Mouse (Mus musculus): ENCODE data around the gene Gm28051.

Gene Gm28051

DNA sequence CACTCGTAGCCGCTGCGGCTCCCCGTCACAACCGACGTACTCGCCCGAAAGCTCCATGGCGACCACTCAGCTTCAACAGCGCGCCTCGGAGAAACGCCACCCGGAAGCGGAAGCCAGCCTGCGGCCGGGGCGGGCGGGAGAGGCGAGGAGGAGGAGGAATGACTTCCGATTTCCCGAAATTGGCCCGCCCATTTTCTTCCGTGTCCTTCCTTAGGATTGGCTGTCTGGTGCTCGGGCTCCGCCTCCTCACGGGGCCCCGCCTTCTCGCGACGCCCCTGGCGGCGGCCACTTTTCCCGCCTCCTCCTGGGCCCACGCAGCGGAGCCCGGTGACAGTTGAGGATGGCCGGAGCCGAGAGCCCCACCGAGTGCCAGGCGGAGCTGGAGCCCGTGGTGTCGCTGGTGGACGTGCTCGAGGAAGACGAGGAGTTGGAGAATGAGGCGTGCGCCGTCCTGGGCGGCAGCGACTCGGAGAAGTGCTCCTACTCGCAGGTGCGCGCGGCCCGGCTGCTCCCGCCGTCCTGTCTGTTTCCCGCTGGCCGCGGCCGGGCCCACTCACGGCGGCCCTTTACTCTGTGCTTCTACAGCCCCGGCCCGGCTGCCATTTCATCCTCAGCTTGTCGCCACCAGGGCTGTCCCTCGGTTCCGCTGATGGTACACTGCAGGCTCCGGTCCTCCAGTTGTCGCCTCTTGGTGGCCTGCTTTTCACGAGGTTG lies at the start of gene Gm28051, which contains the start of the genes Gon7 and Ubr7:
Gene Gm28051, minus strand, starts transcription at position 77 of the 714 bp plus-strand sequence.
Gene Gon7, minus strand, starts transcription at position 115 of the 714 bp plus-strand sequence.
Gene Ubr7, plus strand, starts transcription at position 279 of the 714 bp plus-strand sequence.
- peak; percentile 96 for DNase-seq (ENCODE audit: extremely low read depth, insufficient read length, low spot score)

DNA sequence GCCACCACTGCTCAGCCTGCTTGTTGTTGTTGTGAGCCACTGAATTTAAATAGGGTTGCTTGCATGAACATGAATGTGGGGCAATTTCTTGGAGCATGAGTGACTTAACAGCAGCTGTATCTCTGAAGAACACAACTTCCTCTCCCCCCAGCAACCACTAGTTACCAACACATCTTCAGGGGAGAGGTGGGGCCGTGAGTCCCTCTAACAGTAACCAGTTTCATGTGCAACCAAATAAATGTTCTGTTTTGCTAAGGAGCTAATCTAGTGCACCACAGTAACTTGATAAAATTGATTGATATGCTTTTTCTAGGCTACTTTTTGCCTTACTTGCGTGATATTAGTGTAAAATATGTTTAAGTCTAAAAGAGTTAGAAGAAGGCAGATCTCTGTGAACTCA lies 42.0 kb upstream of the Gm28051 start:
- DNase-seq (ENCODE audit: extremely low read depth, insufficient read length, low spot score): no peak

GRCm38 (mm10) chr12:102787927-102788326 lies 30.4 kb upstream of the Gm28051 start:
- DNase-seq (ENCODE audit: extremely low read depth, insufficient read length, low spot score): no peak

DNA sequence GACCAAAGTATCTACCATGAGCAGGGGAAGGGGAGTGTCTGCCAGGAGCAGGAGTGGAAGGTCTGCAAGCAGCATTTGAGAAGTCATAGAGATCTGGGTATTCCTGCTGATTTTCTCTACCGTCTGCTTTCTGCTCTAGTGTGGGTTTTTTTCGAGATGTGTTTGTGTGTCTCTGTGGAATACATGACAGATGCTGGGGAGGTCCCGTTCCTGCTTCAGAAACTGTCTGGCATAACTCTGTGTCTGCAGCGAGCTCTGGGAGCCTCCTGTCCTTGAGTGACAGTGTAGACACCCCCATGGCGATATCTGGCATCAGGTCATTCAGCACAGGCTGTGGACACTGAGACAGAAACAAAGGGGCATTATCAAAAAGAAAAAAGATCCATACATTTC lies 28.0 kb upstream of the Gm28051 start:
- no peak for DNase-seq (ENCODE audit: extremely low read depth, insufficient read length, low spot score)

GRCm38 (mm10) chr12:102784899-102785592 lies 27.5 kb upstream of the Gm28051 start:
- no peak for DNase-seq (ENCODE audit: extremely low read depth, insufficient read length, low spot score)

DNA sequence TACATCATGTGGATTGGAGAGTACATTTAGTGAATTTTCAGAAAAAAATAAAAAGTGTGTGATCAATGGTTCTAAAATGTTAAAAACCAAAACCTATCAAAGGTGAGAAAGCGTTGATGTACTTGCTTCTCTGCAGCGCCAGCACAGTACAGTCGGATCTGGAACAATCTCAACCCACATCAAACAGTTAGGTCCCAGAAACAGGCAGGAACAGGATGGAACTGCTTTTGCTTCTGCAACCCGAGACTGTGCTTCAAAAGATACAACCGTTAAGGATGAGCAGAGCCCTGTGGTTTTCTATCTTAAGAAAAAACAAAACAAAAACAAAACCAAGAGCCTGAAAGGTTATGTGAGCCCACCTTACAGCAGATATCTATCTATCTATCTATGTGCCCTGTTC lies 25.3 kb upstream of the Gm28051 start:
- no peak for DNase-seq (ENCODE audit: extremely low read depth, insufficient read length, low spot score)

GRCm38 (mm10) chr12:102779452-102779851 lies 21.9 kb upstream of the Gm28051 start:
- no peak for DNase-seq (ENCODE audit: extremely low read depth, insufficient read length, low spot score)

DNA sequence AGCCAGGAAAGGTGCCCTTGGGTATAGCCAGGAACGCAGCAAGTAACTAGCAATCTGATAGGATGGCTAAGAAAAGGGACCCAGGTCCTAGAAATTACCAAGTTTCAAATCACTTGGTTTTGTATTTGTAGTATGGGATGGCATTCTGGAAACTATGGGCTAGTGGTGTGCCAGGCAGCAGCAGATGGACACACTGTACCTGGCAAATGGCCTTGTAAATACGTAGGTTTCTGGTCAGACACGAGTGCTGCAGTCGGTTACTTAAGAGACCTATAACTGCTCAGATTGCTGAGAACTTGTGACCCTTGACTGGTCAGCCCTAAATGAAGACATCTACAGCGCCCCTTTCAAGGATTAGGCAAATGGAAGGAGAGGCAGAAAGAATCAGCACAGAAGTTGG lies 20.6 kb upstream of the Gm28051 start:
- DNase-seq (ENCODE audit: extremely low read depth, insufficient read length, low spot score): no peak

DNA sequence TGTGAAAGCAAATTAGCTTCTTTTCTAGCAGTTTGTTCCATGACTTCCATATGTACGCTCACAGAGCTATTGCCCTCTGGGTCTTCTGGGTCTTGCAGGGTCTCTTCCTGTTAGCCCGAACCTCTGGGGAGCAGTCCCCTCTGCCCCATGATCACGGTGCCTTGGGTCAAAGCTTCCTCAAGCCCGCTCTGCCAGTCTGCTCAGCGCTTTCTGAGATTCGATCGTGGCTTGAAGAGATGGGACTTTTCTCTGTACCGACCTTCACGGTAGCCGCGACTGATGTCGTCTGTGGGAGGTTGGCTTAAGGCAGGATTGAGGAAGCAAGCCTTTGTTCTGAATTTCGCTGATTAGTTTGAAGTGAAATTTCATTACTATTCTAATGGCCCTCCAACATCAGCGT lies 18.5 kb upstream of the Gm28051 start:
- no peak for DNase-seq (ENCODE audit: extremely low read depth, insufficient read length, low spot score)

DNA sequence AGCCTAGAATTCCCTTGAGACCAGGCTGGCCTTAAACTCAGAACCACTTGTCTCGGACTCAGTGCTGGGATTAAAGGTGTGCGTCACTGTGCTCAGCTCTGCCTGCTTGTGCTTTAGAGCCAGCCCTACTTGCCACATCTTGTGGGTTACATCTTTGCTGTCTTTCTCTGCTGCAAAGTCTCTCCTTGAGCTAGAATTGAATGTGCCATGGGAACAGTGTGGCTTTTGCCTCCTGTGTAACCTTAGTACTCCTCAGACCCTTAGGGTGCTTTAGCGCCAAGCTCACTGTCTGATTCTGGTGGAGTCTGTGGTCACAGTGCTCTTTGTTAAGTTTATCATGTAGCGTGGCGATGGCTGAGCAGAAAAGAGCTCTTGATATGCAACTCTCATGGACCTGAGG lies 15.1 kb upstream of the Gm28051 start:
- DNase-seq (ENCODE audit: extremely low read depth, insufficient read length, low spot score): no peak

DNA sequence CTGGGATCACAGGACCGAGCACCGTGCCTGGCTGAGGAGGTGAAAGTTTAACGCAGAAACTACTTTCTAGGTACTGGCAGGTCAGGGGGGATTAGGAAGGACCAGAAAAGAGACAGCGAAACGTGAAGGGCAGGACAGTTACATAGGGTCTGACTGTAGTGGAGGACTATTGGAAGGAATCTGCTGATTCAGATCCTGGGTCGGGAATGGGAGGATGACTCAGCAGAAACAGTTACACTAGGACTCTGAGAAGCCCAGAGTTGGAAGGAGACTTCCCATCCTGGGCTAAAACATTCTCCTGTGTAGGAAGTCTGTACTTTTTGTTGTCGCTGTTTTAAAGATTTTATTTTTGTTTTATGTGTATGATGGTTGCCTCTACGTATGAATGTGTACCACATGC lies 14.0 kb upstream of the Gm28051 start:
- no peak for DNase-seq (ENCODE audit: extremely low read depth, insufficient read length, low spot score)

- no peak for DNase-seq (ENCODE audit: extremely low read depth, insufficient read length, low spot score)
These were observed 11.4 kb upstream of the Gm28051 start for GRCm38 (mm10) chr12:102769000-102769399.

GRCm38 (mm10) chr12:102763696-102764095 lies 6.1 kb upstream of the Gm28051 start:
- DNase-seq (ENCODE audit: extremely low read depth, insufficient read length, low spot score): no peak

DNA sequence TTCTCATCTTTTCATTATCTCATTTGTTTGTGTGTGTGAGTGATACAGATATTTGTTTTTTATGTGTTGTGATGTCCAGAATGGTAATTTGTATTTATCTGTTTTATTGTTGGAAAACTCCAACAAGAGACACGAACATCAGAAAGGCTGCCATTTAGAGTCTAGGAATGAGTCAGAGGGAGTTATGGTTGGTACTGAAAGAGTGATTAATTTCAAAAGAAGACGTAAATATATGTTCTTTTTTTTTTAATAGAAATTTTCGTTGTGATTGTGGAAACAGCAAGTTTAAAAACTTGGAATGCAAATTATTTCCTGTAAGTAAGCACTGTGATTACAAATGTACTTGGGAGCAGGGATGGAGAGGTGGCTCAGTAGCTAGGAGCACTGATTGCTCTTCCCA lies 4.1 kb upstream of the Gm28051 start:
- no peak for DNase-seq (ENCODE audit: extremely low read depth, insufficient read length, low spot score)

DNA sequence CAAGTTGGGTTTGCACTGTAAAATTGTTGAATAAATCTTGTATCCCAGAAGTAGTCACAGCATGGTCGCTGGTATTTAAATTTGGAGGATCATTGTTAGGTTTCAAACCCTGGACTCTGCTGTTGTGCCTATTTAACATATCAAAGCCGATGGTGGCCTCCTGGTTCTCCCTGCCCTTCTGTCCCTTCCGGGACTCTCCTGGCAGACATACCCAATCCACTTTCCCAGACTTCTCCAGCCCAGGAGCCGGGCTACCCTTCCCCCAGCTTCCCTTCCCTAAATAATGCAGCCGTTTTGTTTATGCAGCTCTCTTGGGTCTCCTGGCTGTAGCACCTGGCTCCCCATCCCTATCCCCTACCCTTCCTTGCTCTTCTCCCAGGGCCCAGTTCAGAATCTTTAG lies 1.4 kb upstream of the Gm28051 start:
- DNase-seq (ENCODE audit: extremely low read depth, insufficient read length, low spot score): no peak

GRCm38 (mm10) chr12:102758403-102758756 lies 815 bp upstream of the Gm28051 start, which contains the start of gene Gm20604:
Gm20604 (minus strand) TSS chr12:102758672.
- DNase-seq (ENCODE audit: extremely low read depth, insufficient read length, low spot score): no peak

- DNase-seq (ENCODE audit: extremely low read depth, insufficient read length, low spot score): no peak
These were observed 393 bp downstream of the Gm28051 start for GRCm38 (mm10) chr12:102757055-102757688.

DNA sequence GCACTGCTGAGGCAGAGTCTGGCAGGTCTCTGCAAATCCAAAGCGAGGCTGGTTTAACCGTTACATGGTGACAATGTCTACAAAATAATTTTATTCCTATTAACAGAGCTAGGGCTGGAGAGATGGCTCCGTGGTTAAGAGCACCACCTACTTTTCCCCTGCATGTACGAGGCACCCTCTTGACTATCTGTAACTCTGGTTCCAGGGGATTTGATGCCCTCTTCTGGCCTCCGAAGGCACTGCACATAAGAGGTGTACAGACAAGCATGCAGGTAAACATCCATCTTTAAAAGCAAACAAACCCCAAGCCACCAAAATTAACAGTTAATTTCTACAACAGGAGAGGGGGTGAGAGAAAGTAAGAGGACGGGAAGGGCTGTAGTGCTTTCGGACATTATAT lies 1.3 kb downstream of the Gm28051 start:
- DNase-seq (ENCODE audit: extremely low read depth, insufficient read length, low spot score): no peak

DNA sequence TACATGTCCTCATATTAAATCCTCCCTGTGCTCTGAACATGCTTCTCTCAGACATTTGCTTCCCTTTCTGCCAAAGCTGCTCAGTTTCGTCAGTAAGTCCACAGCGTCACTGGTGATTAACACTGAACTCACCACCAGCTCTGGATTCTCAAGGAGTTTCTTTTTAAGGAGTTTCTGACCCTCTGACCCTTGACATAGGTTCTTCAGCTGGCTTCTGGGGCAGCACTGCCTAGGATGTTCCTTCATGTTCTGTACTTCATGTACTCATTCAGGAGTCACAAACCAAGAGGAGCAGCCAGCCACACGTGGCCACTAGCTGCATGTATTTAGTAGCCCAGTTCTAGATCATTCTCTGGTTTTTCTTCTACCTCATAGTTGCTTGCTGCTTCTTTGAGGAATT lies 9.3 kb downstream of the Gm28051 start:
- no peak for DNase-seq (ENCODE audit: extremely low read depth, insufficient read length, low spot score)

DNA sequence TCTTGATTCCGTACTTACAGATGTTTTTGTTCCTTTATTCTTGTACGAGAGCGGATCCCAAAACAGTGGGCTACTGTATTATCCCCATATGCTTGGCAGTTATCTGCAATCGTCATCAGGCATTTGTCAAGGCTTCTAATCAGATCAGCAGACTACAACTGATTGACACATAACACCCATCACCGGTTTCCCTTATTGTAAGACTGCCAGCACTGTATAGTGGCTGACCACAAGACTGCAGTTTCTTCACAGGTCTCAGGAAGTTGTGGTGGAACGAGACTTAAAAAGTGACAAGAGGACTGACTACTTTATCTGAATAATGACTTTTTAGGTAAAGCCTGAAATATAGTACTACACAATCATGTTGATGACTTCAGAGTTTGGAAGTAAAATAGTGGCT lies 12.7 kb downstream of the Gm28051 start:
- no peak for DNase-seq (ENCODE audit: extremely low read depth, insufficient read length, low spot score)

All from 3134 (cell line).